Mouse (Mus musculus) brain, embryonic 14.5 days (tissue): ENCODE results near the gene Olfr1336.

Source experiments
- CTCF ChIP-seq: fragments of 200-500 bp; IDR thresholded peaks from 2 replicates; pipeline ENCODE4 v1.5.1; 2012; ENCODE audit warnings: inconsistent platforms, mild to moderate bottlenecking, moderate library complexity, borderline replicate concordance; ENCODE audit not compliant: insufficient read depth, insufficient read length; ENCODE audit errors: extremely low read depth
- POLR2A ChIP-seq: fragments of 200-500 bp; IDR thresholded peaks from 2 replicates; pipeline ENCODE4 v1.6.1; 2012; ENCODE audit warnings: mild to moderate bottlenecking, inconsistent platforms, borderline replicate concordance; ENCODE audit not compliant: poor library complexity, insufficient read depth, insufficient read length, severe bottlenecking; ENCODE audit errors: extremely low read depth

GRCm38 (mm10) chr7:6456399-6456798 lies 431 bp downstream of the Olfr1336 start:
- TF ChIP-seq POLR2A, result no peak
- no peak for TF ChIP-seq CTCF
